Mouse (Mus musculus): ENCODE measurements around the gene Gm43518. TPM values are rescaled to one million over a fixed set of nuclear protein-coding genes. Genes with fewer than 3 reads are reported as not detected.

Gene Gm43518
- polyA plus RNA-seq, 1 experiment = 0.64 TPM

GRCm38 (mm10) chr5:123966759-123967158 lies 39.5 kb downstream of the Gm43518 start:
- Histone ChIP-seq H3K4me3 (ENCODE audit: insufficient read depth, low read depth, low read length) (no peak overlapping the region), H3K36me3 (ENCODE audit: control insufficient read depth, insufficient read depth, low read length) (no peaks in the 10 kb centered on the region), H3K4me1 (ENCODE audit: control insufficient read depth, insufficient read depth, low read length) (peaks cover 6% of the 10 kb centered on the region; the same call in 1 of the 2 replicates), H3K27ac (ENCODE audit: insufficient read depth, low read depth, low read length) (no peak overlapping the region), H3K27me3 (replicated peaks; ENCODE audit: control insufficient read depth, insufficient read depth, low read length) (no peaks in the 10 kb centered on the region)
- TF ChIP-seq CTCF (conservative IDR thresholded peaks at IDR 0.05; ENCODE audit: insufficient read depth, insufficient read length, low read depth, low read length) = no peak
- no peak for TF ChIP-seq POLR2A (IDR thresholded peaks at IDR 0.05; ENCODE audit: low read depth, low read length)
- no peak for DNase-seq
- WGBS = 88% methylated on average over 2 of the region's 2 CpGs

DNA sequence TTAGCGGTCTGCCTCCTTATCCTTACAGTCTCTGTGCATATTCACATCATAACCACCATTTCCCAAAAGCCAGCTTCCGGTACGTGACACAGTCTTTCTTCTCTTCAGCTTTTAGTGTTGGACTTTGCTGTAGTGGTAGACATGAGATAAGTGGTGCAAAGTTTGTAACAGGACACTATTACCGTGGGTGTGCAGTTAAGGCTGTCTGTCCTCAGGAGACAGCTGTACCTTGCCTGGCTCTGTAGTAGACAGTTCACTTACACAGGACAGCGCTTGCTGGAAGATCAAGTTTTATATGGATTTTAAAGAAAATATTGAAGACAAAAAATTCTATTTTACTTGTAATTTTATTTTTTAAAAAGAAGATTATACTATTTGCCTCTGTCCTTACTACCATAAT lies 41.2 kb downstream of the Gm43518 start:
- no peaks in the 10 kb centered on the region for H3K36me3 ChIP-seq (ENCODE audit: control insufficient read depth, insufficient read depth, low read length)
- no peaks in the 10 kb centered on the region for H3K27me3 ChIP-seq (replicated peaks; ENCODE audit: control insufficient read depth, insufficient read depth, low read length)
- DNase-seq = no peak
- peaks cover 6% of the 10 kb centered on the region; the same call in 1 of the 2 replicates for H3K4me1 ChIP-seq (ENCODE audit: control insufficient read depth, insufficient read depth, low read length)
- H3K27ac ChIP-seq (ENCODE audit: insufficient read depth, low read depth, low read length) = no peak overlapping the region
- WGBS = 84% methylated on average over 5 of the region's 5 CpGs
- no peak overlapping the region for H3K4me3 ChIP-seq (ENCODE audit: insufficient read depth, low read depth, low read length)
- TF ChIP-seq CTCF (conservative IDR thresholded peaks at IDR 0.05; ENCODE audit: insufficient read depth, insufficient read length, low read depth, low read length) = no peak
- TF ChIP-seq POLR2A (IDR thresholded peaks at IDR 0.05; ENCODE audit: low read depth, low read length) = no peak

DNA sequence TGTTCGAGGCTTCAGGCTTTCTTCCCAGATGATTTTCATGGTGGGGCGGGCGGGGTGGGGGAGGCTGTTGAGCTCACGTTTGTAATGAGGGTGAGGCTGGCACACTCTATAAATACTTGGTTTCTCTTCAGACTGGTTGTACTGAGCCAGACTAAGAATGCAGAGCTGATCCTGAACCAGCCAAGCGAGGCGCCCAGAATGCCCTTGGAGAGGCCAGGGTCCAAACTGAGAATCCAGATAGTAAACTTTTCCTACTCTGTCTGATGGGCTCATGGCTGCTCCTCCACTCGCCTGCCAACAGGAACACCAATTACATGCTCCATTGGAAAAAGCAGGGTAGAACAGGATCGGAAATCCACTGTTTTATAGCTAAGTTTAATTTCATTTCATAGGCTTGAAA lies 42.0 kb downstream of the Gm43518 start:
- 46% methylated on average over 8 of the region's 8 CpGs for whole genome bisulfite sequencing
- TF ChIP-seq POLR2A (IDR thresholded peaks at IDR 0.05; ENCODE audit: low read depth, low read length) (no peak), CTCF (conservative IDR thresholded peaks at IDR 0.05; ENCODE audit: insufficient read depth, insufficient read length, low read depth, low read length) (no peak)
- H3K27me3 ChIP-seq (replicated peaks; ENCODE audit: control insufficient read depth, insufficient read depth, low read length) = no peaks in the 10 kb centered on the region
- DNase-seq = peak; percentile 86
- H3K36me3 ChIP-seq (ENCODE audit: control insufficient read depth, insufficient read depth, low read length) = no peaks in the 10 kb centered on the region
- H3K4me1 ChIP-seq (ENCODE audit: control insufficient read depth, insufficient read depth, low read length) = peaks cover 6% of the 10 kb centered on the region; the same call in 1 of the 2 replicates
- no peak overlapping the region for H3K4me3 ChIP-seq (ENCODE audit: insufficient read depth, low read depth, low read length)
- no peak overlapping the region; the same call in 1 of the 2 replicates for H3K27ac ChIP-seq (ENCODE audit: insufficient read depth, low read depth, low read length)

DNA sequence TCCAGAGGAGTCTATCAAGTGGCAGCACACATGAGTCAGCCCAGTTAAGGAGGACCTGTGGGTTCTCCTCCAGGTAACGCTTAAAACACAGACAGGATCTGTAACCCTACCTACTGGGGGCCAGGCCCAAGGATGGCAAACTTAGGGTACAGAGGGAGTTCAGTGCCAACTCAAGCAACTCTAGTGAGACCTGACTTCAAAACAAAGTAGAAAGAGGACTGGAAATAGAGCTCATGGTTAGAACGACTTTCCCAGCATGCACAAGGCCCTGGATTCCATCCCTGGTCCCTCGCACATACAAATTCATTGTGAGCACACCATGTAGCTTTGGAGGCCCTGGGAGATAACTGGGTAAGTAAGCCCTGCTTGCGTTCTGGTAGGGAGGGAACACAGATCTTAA lies 43.4 kb downstream of the Gm43518 start:
- H3K27ac ChIP-seq (ENCODE audit: insufficient read depth, low read depth, low read length) = no peak overlapping the region
- TF ChIP-seq POLR2A (IDR thresholded peaks at IDR 0.05; ENCODE audit: low read depth, low read length) = no peak
- no peak for TF ChIP-seq CTCF (conservative IDR thresholded peaks at IDR 0.05; ENCODE audit: insufficient read depth, insufficient read length, low read depth, low read length)
- WGBS = 92% methylated on average over 4 of the region's 4 CpGs
- DNase-seq = no peak
- H3K4me3 ChIP-seq (ENCODE audit: insufficient read depth, low read depth, low read length) = no peak overlapping the region
- no peaks in the 10 kb centered on the region for H3K27me3 ChIP-seq (replicated peaks; ENCODE audit: control insufficient read depth, insufficient read depth, low read length)
- H3K4me1 ChIP-seq (ENCODE audit: control insufficient read depth, insufficient read depth, low read length) = peaks cover 17% of the 10 kb centered on the region; the same call in 1 of the 2 replicates
- no peaks in the 10 kb centered on the region for H3K36me3 ChIP-seq (ENCODE audit: control insufficient read depth, insufficient read depth, low read length)

- Histone ChIP-seq H3K4me1 (ENCODE audit: control insufficient read depth, insufficient read depth, low read length) (peaks cover 33% of the 10 kb centered on the region), H3K27me3 (replicated peaks; ENCODE audit: control insufficient read depth, insufficient read depth, low read length) (no peaks in the 10 kb centered on the region), H3K36me3 (ENCODE audit: control insufficient read depth, insufficient read depth, low read length) (no peaks in the 10 kb centered on the region), H3K27ac (ENCODE audit: insufficient read depth, low read depth, low read length) (no peak overlapping the region), H3K4me3 (ENCODE audit: insufficient read depth, low read depth, low read length) (no peak overlapping the region)
- WGBS = 78% methylated on average over 6 of the region's 6 CpGs
- no peak for DNase-seq
- no peak for TF ChIP-seq POLR2A (IDR thresholded peaks at IDR 0.05; ENCODE audit: low read depth, low read length)
- no peak for TF ChIP-seq CTCF (conservative IDR thresholded peaks at IDR 0.05; ENCODE audit: insufficient read depth, insufficient read length, low read depth, low read length)
Measured at GRCm38 (mm10) chr5:123972453-123972852, 45.2 kb downstream of the Gm43518 start.

GRCm38 (mm10) chr5:123973299-123974178 lies 46.3 kb downstream of the Gm43518 start, which contains the start of gene Hip1r:
TSS of gene Hip1r (plus strand) at chr5:123973628.
- peak; percentile 73 for TF ChIP-seq POLR2A (IDR thresholded peaks at IDR 0.05; ENCODE audit: low read depth, low read length)
- TF ChIP-seq CTCF (conservative IDR thresholded peaks at IDR 0.05; ENCODE audit: insufficient read depth, insufficient read length, low read depth, low read length) = no peak
- H3K36me3 ChIP-seq (ENCODE audit: control insufficient read depth, insufficient read depth, low read length) = no peaks in the 10 kb centered on the region
- H3K27ac ChIP-seq (ENCODE audit: insufficient read depth, low read depth, low read length) = peak within 1 kb of the TSS; percentile 79

DNA sequence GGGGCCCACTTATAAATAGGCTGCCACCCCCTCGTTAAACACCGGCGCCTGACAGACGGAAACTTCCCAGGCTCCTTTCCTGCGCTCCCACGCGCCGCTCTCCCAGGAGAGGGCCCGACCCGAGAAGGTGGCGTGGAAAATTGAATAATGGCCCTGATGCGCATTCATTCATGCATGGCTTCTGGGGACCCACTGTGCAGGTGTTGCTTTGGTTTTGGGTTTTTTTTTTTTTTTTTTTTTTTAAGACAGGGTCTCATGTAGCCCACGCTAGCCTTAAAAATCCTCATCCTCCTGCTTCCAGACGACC lies 46.9 kb downstream of the Gm43518 start:
- Histone ChIP-seq H3K36me3 (ENCODE audit: control insufficient read depth, insufficient read depth, low read length) (no peaks in the 10 kb centered on the region), H3K4me3 (ENCODE audit: insufficient read depth, low read depth, low read length) (peak overlapping the region; percentile 70), H3K27me3 (replicated peaks; ENCODE audit: control insufficient read depth, insufficient read depth, low read length) (no peaks in the 10 kb centered on the region), H3K4me1 (ENCODE audit: control insufficient read depth, insufficient read depth, low read length) (peaks cover 31% of the 10 kb centered on the region), H3K27ac (ENCODE audit: insufficient read depth, low read depth, low read length) (peak overlapping the region; percentile 79)
- under 1% methylated on average over 14 of the region's 14 CpGs for WGBS
- DNase-seq = no peak
- no peak for TF ChIP-seq POLR2A (IDR thresholded peaks at IDR 0.05; ENCODE audit: low read depth, low read length)
- no peak for TF ChIP-seq CTCF (conservative IDR thresholded peaks at IDR 0.05; ENCODE audit: insufficient read depth, insufficient read length, low read depth, low read length)

More at GRCm38 (mm10) chr5:123973299-123974178, 46.3 kb downstream of the Gm43518 start, which contains the start of gene Hip1r:
- Histone ChIP-seq H3K4me3 (ENCODE audit: insufficient read depth, low read depth, low read length) (peak within 1 kb of the TSS; percentile 70), H3K27me3 (replicated peaks; ENCODE audit: control insufficient read depth, insufficient read depth, low read length) (no peaks in the 10 kb centered on the region), H3K4me1 (ENCODE audit: control insufficient read depth, insufficient read depth, low read length) (peaks cover 35% of the 10 kb centered on the region)
- 1% methylated on average over 89 of the region's 106 CpGs for WGBS
- DNase-seq = peak; percentile 93

All from kidney, adult 2 months (tissue).